Mouse (Mus musculus): ENCODE measurements at regions not wholly inside any gene's neighbourhood (a gene's known extent, or its start where the extent isn't known, plus 50 kb on each side); places are given as distances from the start of the nearest gene placed in this dataset.

GRCm38 (mm10) chr6:145677475-145678325 lies 62.1 kb downstream of the Tuba3b start:
- WGBS = 52% methylated on average over 7 of the region's 7 CpGs
- Histone ChIP-seq H3K36me3 (ENCODE audit: insufficient read depth, low read length) (no peaks in the 10 kb centered on the region), H3K4me3 (ENCODE audit: low read length) (no peak overlapping the region), H3K27ac (ENCODE audit: low read length) (no peak overlapping the region), H3K27me3 (ENCODE audit: insufficient read depth, low read length) (no peaks in the 10 kb centered on the region), H3K4me2 (replicated peaks; ENCODE audit: low read depth, low read length) (no peak overlapping the region), H3K9me3 (ENCODE audit: low read length) (no peaks in the 10 kb centered on the region), H3K9ac (replicated peaks; ENCODE audit: low read length) (no peak overlapping the region), H3K4me1 (ENCODE audit: insufficient read depth, low read length) (no peaks in the 10 kb centered on the region; the same call in 1 of the 2 replicates)
- peak; percentile 27; the same call in 1 of the 2 replicates for ATAC-seq (ENCODE audit: low FRiP score, low TSS enrichment)

GRCm38 (mm10) chr6:145679516-145679915 lies 64.0 kb downstream of the Tuba3b start:
- WGBS = 60% methylated on average over 1 of the region's 1 CpGs
- Histone ChIP-seq H3K9me3 (ENCODE audit: low read length) (no peaks in the 10 kb centered on the region), H3K27ac (ENCODE audit: low read length) (no peak overlapping the region), H3K4me2 (replicated peaks; ENCODE audit: low read depth, low read length) (no peak overlapping the region), H3K4me1 (ENCODE audit: insufficient read depth, low read length) (no peaks in the 10 kb centered on the region; the same call in 1 of the 2 replicates), H3K27me3 (ENCODE audit: insufficient read depth, low read length) (no peaks in the 10 kb centered on the region), H3K36me3 (ENCODE audit: insufficient read depth, low read length) (no peaks in the 10 kb centered on the region), H3K9ac (replicated peaks; ENCODE audit: low read length) (no peak overlapping the region), H3K4me3 (ENCODE audit: low read length) (no peak overlapping the region)
- no peak for ATAC-seq (ENCODE audit: low FRiP score, low TSS enrichment)

GRCm38 (mm10) chr6:145687073-145687472 lies 59.5 kb upstream of the Rassf8 start:
- no peaks in the 10 kb centered on the region for H3K36me3 ChIP-seq (ENCODE audit: insufficient read depth, low read length)
- no peaks in the 10 kb centered on the region for H3K27me3 ChIP-seq (ENCODE audit: insufficient read depth, low read length)
- no peak overlapping the region for H3K4me2 ChIP-seq (replicated peaks; ENCODE audit: low read depth, low read length)
- WGBS = 45% methylated on average over 6 of the region's 6 CpGs
- no peak overlapping the region for H3K9ac ChIP-seq (replicated peaks; ENCODE audit: low read length)
- H3K4me1 ChIP-seq (ENCODE audit: insufficient read depth, low read length) = peaks cover 2% of the 10 kb centered on the region; the same call in 1 of the 2 replicates
- ATAC-seq (ENCODE audit: low FRiP score, low TSS enrichment) = no peak
- H3K27ac ChIP-seq (ENCODE audit: low read length) = no peak overlapping the region
- H3K9me3 ChIP-seq (ENCODE audit: low read length) = no peaks in the 10 kb centered on the region
- no peak overlapping the region for H3K4me3 ChIP-seq (ENCODE audit: low read length)

GRCm38 (mm10) chr6:145691680-145692079 lies 54.9 kb upstream of the Rassf8 start:
- no peaks in the 10 kb centered on the region for H3K36me3 ChIP-seq (ENCODE audit: insufficient read depth, low read length)
- no peaks in the 10 kb centered on the region for H3K27me3 ChIP-seq (ENCODE audit: insufficient read depth, low read length)
- H3K27ac ChIP-seq (ENCODE audit: low read length) = no peak overlapping the region
- peaks cover 2% of the 10 kb centered on the region; the same call in 1 of the 2 replicates for H3K4me1 ChIP-seq (ENCODE audit: insufficient read depth, low read length)
- 21% methylated on average over 3 of the region's 3 CpGs for WGBS
- H3K4me2 ChIP-seq (replicated peaks; ENCODE audit: low read depth, low read length) = no peak overlapping the region
- H3K9me3 ChIP-seq (ENCODE audit: low read length) = no peaks in the 10 kb centered on the region
- ATAC-seq (ENCODE audit: low FRiP score, low TSS enrichment) = no peak
- no peak overlapping the region for H3K4me3 ChIP-seq (ENCODE audit: low read length)
- no peak overlapping the region for H3K9ac ChIP-seq (replicated peaks; ENCODE audit: low read length)

- 28% methylated on average over 3 of the region's 3 CpGs for WGBS
- H3K9me3 ChIP-seq (ENCODE audit: low read length) = no peaks in the 10 kb centered on the region
- no peak for ATAC-seq (ENCODE audit: low FRiP score, low TSS enrichment)
Observed at GRCm38 (mm10) chr6:145694817-145695216, 51.7 kb upstream of the Rassf8 start.

More at GRCm38 (mm10) chr6:145694817-145695216, 51.7 kb upstream of the Rassf8 start:
- H3K4me3 ChIP-seq (ENCODE audit: low read length) = no peak overlapping the region
- H3K36me3 ChIP-seq (ENCODE audit: insufficient read depth, low read length) = no peaks in the 10 kb centered on the region
- H3K9ac ChIP-seq (replicated peaks; ENCODE audit: low read length) = no peak overlapping the region
- no peak overlapping the region for H3K4me2 ChIP-seq (replicated peaks; ENCODE audit: low read depth, low read length)
- H3K4me1 ChIP-seq (ENCODE audit: insufficient read depth, low read length) = peaks cover 2% of the 10 kb centered on the region; the same call in 1 of the 2 replicates
- no peak overlapping the region for H3K27ac ChIP-seq (ENCODE audit: low read length)
- no peaks in the 10 kb centered on the region for H3K27me3 ChIP-seq (ENCODE audit: insufficient read depth, low read length)
